Mouse (Mus musculus) kidney, adult 2 months (tissue): ENCODE data around the gene 1810009A15Rik. TPM values are rescaled to one million over a fixed set of nuclear protein-coding genes. Genes with fewer than 3 reads are reported as not detected.
A peak's percentile ranks its signal among the peaks of the same experiment; 100 is the strongest.

ENCODE experiments used
- DNase-seq: peaks from one replicate; pipeline ENCODE4 v3.0.0; 2021
- H3K27ac ChIP-seq: fragments of 200-500 bp; 2 replicates; pipeline ENCODE4 v1.5.1; 2012; ENCODE audit warnings: low read depth, low read length, control low read depth, inconsistent platforms; ENCODE audit not compliant: insufficient read depth
- H3K27me3 ChIP-seq: fragments of 200-500 bp; replicated peaks from 2 replicates; pipeline ENCODE4 v1.6.1; 2012; ENCODE audit warnings: mild to moderate bottlenecking, moderate library complexity, low read length, inconsistent platforms; ENCODE audit not compliant: control insufficient read depth, insufficient read depth
- H3K36me3 ChIP-seq: fragments of 200-500 bp; 2 replicates; pipeline ENCODE4 v1.6.1; 2012; ENCODE audit warnings: mild to moderate bottlenecking, moderate library complexity, low read length, inconsistent platforms; ENCODE audit not compliant: control insufficient read depth, insufficient read depth
- H3K4me1 ChIP-seq: fragments of 200-500 bp; 2 replicates; pipeline ENCODE4 v1.6.1; 2011; ENCODE audit warnings: low read length; ENCODE audit not compliant: control insufficient read depth, insufficient read depth
- H3K4me3 ChIP-seq: fragments of 200-500 bp; 2 replicates; pipeline ENCODE4 v1.5.1; 2011; ENCODE audit warnings: mild to moderate bottlenecking, low read depth, low read length, control low read depth; ENCODE audit not compliant: insufficient read depth
- CTCF ChIP-seq: fragments of 200-500 bp; conservative IDR thresholded peaks from 2 replicates; pipeline ENCODE4 v1.5.1; 2011; ENCODE audit warnings: low read depth, mild to moderate bottlenecking, control low read depth, low read length, moderate library complexity, mixed read lengths; ENCODE audit not compliant: insufficient read depth, insufficient read length
- POLR2A ChIP-seq: fragments of 200-500 bp; IDR thresholded peaks from one replicate; pipeline ENCODE4 v1.6.1; 2011; ENCODE audit warnings: low read depth, low read length, control low read depth
- WGBS: fragments of 180-500 bp; shearing (Covaris S2); methylation state at CpG from one replicate; pipeline ENCODE4 v1.1.7; 2018; 5-methylcytosine and 5-hydroxymethylcytosine counted together
- polyA plus RNA-seq: library from polyadenylated mRNA; depleted of rRNA; stranded (reverse); fragments of >200 nt; gene quantifications from 2 replicates; pipeline ENCODE4 v1.2.3, GENCODE M21; 2012; rRNA removed

The 1810009A15Rik gene
- 21.7 and 23.9 TPM in 2 replicates for polyA plus RNA-seq

DNA sequence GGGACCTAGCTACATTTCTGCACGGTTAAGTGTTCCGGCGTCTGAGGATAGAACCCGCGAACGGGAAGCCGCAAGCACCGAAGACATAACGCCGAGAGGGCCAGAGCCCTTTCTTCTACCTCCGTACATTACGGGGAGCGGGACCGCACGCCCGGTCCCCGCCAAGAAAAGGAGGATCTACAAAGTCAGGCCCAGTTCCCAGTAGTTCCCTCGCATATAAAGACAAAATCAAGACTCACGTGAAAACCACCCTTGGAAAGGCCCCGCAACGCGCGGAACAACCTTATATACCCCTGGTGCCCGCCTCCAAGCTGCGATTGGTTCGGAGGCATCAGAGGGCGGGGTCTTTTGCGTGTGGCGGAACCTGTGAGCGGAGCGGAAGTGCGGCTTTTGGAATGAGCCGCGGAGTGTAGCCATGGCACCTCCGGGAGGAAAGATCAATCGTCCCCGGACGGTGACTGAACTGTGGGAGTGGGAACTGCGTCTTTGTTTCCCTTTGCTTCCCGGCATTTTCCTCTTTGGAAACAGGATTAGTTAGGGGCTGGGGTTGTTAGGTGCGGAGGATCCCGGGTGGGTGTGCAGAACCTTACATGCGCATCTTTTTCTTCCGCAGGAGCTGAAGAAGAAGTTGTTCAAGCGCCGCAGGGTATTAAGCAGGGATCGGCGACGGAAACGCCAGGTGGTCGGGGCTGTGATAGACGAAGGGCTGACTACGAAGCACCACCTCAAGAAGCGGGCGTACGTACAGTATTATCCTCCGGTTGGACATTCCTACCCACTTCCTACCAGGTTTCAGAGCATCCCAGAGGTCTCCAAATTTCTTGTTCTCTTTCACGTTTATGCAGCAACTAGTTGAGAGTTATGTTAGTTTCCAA is at the start of gene 1810009A15Rik, which contains the start of gene Gm49416:
Gene 1810009A15Rik (plus strand): TSS at position 343 of the 875 bp plus-strand sequence.
Gene Gm49416 (plus strand): TSS at position 416 of the 875 bp plus-strand sequence.
- H3K4me1 ChIP-seq = peaks cover 4% of the 10 kb centered on the region; the same call in 1 of the 2 replicates
- H3K27me3 ChIP-seq = no peaks in the 10 kb centered on the region
- H3K4me3 ChIP-seq = peak within 1 kb of the TSS; percentile 75
- peak; percentile 97 for DNase-seq
- under 1% methylated on average over 58 of the region's 58 CpGs for WGBS
- TF ChIP-seq POLR2A = peak; percentile 83
- TF ChIP-seq CTCF = no peak
- peak within 1 kb of the TSS; percentile 47 for H3K27ac ChIP-seq
- H3K36me3 ChIP-seq = peaks cover 3% of the 10 kb centered on the region; the same call in 1 of the 2 replicates

DNA sequence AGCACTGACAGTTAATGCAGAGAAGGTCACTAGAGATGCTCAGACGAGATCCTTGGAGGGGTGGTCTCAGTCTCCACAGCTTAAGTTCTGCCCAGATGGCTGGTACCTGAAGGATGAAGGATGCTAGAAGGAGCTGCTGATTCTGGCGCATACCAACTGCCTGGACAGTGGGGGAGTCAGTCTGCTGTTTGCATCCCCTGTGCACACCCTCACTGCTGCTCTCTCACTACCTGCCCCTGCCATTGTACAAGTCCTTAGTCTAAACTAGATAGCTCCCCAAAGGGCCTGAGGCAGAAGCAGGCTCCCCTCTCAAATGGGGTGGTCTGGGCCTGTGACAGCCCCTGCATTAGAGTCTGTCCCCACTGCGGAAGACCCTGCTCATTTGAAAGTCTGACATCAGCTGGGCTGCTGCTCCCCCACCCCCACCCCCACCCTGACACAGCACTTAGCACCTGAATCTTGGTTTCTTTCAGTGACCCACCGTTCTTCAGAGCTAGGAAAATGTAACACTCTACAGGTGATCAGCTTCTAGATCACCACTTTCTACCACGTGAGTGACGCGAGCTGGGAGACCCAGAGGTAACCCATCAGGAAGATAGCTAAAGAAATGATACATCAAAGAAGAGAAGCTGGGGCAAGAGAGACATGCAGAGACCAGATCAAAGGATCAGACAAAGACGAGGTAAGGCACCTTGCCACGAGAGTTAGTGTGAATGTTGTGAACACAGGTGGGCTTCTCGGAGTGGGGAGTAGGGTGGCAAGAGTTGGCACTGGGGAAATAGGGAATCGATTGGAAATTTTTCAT is 49.3 kb upstream of the 1810009A15Rik start, which contains the start of gene Gng3:
Gene Gng3 (minus strand): TSS at position 92 of the 805 bp plus-strand sequence.
- Histone ChIP-seq H3K4me1 (peaks cover 20% of the 10 kb centered on the region), H3K4me3 (peak within 1 kb of the TSS; percentile 75), H3K27me3 (no peaks in the 10 kb centered on the region), H3K36me3 (no peaks in the 10 kb centered on the region; the same call in 1 of the 2 replicates), H3K27ac (peak within 1 kb of the TSS; percentile 71; the same call in 1 of the 2 replicates)
- DNase-seq = no peak
- WGBS = 80% methylated on average over 11 of the region's 11 CpGs
- TF ChIP-seq POLR2A = no peak
- TF ChIP-seq CTCF = no peak

DNA sequence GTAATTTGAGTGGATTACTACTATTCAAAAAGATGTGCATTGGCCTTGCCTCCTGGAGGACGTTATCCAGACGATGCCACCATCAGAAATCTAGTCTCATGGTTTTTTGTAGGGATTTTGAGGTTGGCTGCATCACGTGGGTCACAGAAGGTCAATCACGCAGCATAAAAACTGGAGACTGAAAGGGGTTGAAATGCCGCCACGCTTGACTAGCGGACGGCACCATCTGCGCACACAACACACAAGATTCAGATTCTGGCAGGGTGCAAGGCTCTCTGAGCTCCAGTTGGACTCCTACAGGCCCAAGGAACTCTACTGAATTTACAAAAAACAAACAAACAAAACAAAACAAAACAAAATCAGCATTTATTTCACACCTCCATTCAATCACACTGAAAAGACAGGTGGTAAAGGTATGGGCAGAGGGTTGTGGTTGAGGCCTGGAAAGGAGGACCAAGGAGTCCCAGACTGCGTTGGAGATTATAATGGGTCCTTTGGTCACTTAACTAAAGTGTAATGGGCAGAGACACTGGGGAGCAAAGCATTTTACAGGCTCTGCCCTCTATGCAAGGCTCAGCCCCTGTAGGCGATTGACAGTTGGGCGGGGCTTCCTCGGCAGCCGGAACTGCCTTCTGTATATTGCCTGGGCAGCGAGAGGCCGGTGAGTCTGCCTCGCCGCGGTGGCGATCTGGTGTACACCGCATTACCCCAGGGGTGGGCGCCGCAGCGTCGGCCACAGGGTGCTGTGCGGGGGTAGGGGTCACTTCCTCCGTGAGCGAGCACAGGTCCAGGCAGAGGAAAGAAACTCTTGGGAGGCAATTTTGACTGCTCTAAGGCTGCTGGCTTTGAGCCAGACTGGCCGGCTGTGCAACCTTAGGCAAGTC is 48.5 kb upstream of the 1810009A15Rik start:
- DNase-seq = peak; percentile 90
- Histone ChIP-seq H3K36me3 (no peaks in the 10 kb centered on the region; the same call in 1 of the 2 replicates), H3K4me3 (peak overlapping the region; percentile 95), H3K4me1 (peaks cover 20% of the 10 kb centered on the region), H3K27ac (peak overlapping the region; percentile 71), H3K27me3 (no peaks in the 10 kb centered on the region)
- WGBS = 20% methylated on average over 29 of the region's 29 CpGs
- TF ChIP-seq CTCF = no peak
- TF ChIP-seq POLR2A = peak; percentile 23

DNA sequence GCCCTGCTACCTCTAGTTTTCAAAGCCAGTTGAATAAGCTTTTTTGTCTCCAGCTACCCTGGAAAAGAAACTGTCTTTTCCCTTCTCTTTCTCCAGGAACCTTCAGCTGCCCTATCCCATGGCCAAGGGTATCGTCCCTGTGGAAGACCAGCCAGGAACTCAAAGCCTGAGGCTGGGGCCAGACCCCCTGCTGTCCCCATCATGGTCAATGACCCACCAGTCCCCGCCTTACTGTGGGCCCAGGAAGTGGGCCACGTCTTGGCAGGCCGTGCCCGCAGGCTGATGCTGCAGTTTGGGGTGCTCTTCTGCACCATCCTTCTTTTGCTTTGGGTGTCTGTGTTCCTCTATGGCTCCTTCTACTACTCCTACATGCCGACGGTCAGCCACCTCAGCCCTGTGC is 47.6 kb upstream of the 1810009A15Rik start:
- 81% methylated on average over 7 of the region's 7 CpGs for WGBS
- DNase-seq = no peak
- no peak for TF ChIP-seq CTCF
- TF ChIP-seq POLR2A = no peak
- Histone ChIP-seq H3K36me3 (no peaks in the 10 kb centered on the region; the same call in 1 of the 2 replicates), H3K4me3 (peak overlapping the region; percentile 95), H3K27ac (0 out of 2 replicates have a peak overlapping the region, but pooled peaks have one; percentile 71), H3K27me3 (no peaks in the 10 kb centered on the region), H3K4me1 (peaks cover 20% of the 10 kb centered on the region)

DNA sequence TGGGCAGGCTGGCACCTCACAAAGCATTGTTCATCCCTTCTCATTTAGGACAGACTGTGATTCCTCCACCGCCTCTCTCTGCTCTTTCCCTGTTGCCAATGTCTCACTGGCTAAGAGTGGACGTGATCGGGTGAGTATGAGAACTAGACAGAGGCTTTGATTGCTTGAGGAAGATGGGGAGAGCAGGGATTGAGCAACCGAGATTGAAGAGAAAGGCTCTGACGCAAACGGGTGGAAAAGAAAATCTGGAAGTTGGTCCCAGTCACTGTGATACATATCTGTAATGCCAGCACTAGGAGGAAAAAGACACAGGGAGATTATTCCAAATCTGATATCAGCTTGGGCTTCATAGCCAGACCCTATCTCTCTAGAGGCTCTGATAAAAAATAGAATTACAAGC is 45.7 kb upstream of the 1810009A15Rik start:
- no peak for TF ChIP-seq POLR2A
- no peak for TF ChIP-seq CTCF
- Histone ChIP-seq H3K36me3 (peaks cover 1% of the 10 kb centered on the region; the same call in 1 of the 2 replicates), H3K27ac (no peak overlapping the region), H3K4me3 (no peak overlapping the region), H3K27me3 (no peaks in the 10 kb centered on the region), H3K4me1 (peaks cover 20% of the 10 kb centered on the region)
- DNase-seq = no peak
- WGBS = 91% methylated on average over 6 of the region's 6 CpGs

DNA sequence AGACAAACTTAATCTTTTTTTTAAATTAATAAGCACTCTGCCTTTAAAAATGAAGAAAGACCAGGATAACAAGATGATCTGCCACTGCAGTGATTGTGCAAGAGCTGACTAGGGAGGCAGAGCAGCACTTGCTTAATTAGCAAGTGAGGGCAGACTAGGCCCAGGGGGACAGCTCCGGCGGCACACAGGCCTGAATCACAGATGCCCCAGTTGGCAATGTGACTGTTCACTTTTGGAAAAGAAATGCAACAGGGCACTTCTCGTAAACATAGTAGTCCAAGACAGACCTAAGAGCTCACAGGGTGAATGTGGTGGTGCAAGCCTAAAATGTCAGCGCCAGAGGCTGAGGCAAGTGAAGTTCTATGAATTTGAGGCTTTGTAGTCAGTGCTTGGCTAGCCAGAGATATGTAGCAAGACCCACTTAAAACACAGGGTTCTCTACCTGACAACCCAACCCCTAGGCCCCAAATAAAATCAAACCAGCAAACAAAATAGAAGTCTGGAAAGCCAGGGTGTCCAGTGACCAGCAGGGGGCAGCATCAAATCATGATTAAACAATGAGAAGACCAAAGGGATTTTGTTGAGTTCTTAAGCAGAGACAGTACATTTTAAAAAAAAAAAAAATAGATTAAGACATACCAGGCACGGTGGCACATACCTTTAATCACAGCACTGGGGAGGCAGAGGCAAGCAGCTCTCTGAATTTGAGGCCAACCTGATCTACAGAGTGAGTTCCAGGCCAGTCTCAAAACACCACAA is 44.1 kb upstream of the 1810009A15Rik start:
- peaks cover 15% of the 10 kb centered on the region for H3K4me1 ChIP-seq
- H3K27me3 ChIP-seq = no peaks in the 10 kb centered on the region
- 62% methylated on average over 5 of the region's 5 CpGs for WGBS
- peaks cover 1% of the 10 kb centered on the region; the same call in 1 of the 2 replicates for H3K36me3 ChIP-seq
- DNase-seq = peak; percentile 83
- H3K4me3 ChIP-seq = no peak overlapping the region
- peak; percentile 65 for TF ChIP-seq CTCF
- TF ChIP-seq POLR2A = no peak
- no peak overlapping the region for H3K27ac ChIP-seq
